Mouse (Mus musculus) bone marrow, adult 2 months (tissue): ENCODE measurements around the gene Flnc.

Experiments used
- CTCF ChIP-seq: fragments of 200-500 bp; IDR thresholded peaks from 2 replicates; pipeline ENCODE4 v1.5.1; 2011; ENCODE audit warnings: low read length, control low read depth; ENCODE audit not compliant: control insufficient read depth, insufficient read depth
- POLR2A ChIP-seq: fragments of 200-500 bp; IDR thresholded peaks from 2 replicates; pipeline ENCODE4 v1.6.1; 2011; ENCODE audit warnings: low read depth, mild to moderate bottlenecking, control low read depth, low read length, borderline replicate concordance; ENCODE audit not compliant: control insufficient read depth

- TF ChIP-seq POLR2A (no peak), CTCF (no peak)
These were observed 73.8 kb downstream of the Flnc start for GRCm38 (mm10) chr6:29506834-29507233.
